Mouse (Mus musculus) G1E (cell line): Measurements from ENCODE around the gene Myoz1.

ENCODE experiments used
- CTCF ChIP-seq: IDR thresholded peaks from 2 replicates; pipeline ENCODE4 v1.5.1; 2012; ENCODE audit warnings: low read depth, low read length, inconsistent platforms, mixed read lengths
- GATA1 ChIP-seq: IDR thresholded peaks from 2 replicates; pipeline ENCODE4 v1.6.1; 2012; ENCODE audit warnings: borderline replicate concordance, low read length, inconsistent platforms, mixed read lengths
- POLR2AphosphoS5 ChIP-seq: IDR thresholded peaks from 2 replicates; pipeline ENCODE4 v1.6.1; 2012; ENCODE audit warnings: low read depth, low read length, inconsistent platforms; ENCODE audit not compliant: insufficient replicate concordance
- TAL1 ChIP-seq: conservative IDR thresholded peaks from 2 replicates; pipeline ENCODE4 v1.6.1; 2012; ENCODE audit warnings: low read depth, low read length, inconsistent platforms, mixed read lengths

- TF ChIP-seq CTCF (no peak), GATA1 (no peak), TAL1 (no peak), POLR2AphosphoS5 (no peak)
These were observed 46.2 kb downstream of the Myoz1 start for GRCm38 (mm10) chr14:20610146-20610545.
